Mouse (Mus musculus) stomach, postnatal 0 days (tissue): ENCODE results near the gene Vwce. TPM values are rescaled to one million over a fixed set of nuclear protein-coding genes. Genes with fewer than 3 reads are reported as not detected.
A peak's percentile ranks its signal among the peaks of the same experiment; 100 is the strongest.

Experiments used
- ATAC-seq: fragments of 200-750 bp; cut with Nextera tagmentation; 2 replicates; pipeline ENCODE4 v1.8.0; 2017; ENCODE audit not compliant: low FRiP score, low TSS enrichment
- DNase-seq: peaks from one replicate; pipeline ENCODE4 v3.0.0-alpha.2; 2016; ENCODE audit warnings: low spot score
- H3K27ac ChIP-seq: fragments of 300-500 bp; sonication (generic); replicated peaks from 2 replicates; pipeline ENCODE4 v1.5.1; 2014; ENCODE audit warnings: mild to moderate bottlenecking, control low read depth
- H3K27me3 ChIP-seq: fragments of 300-500 bp; sonication (generic); 2 replicates; pipeline ENCODE4 v1.6.1; 2014; ENCODE audit warnings: low read length; ENCODE audit not compliant: control insufficient read depth, insufficient read depth
- H3K36me3 ChIP-seq: fragments of 300-500 bp; sonication (generic); 2 replicates; pipeline ENCODE4 v1.6.1; 2014; ENCODE audit warnings: low read length, mixed read lengths; ENCODE audit not compliant: control insufficient read depth, insufficient read depth
- H3K4me1 ChIP-seq: fragments of 300-500 bp; sonication (generic); replicated peaks from 2 replicates; pipeline ENCODE4 v1.6.1; 2014; ENCODE audit warnings: antibody characterized with exemption; ENCODE audit not compliant: control insufficient read depth, insufficient read depth
- H3K4me2 ChIP-seq: fragments of 300-500 bp; sonication (generic); replicated peaks from 2 replicates; pipeline ENCODE4 v1.6.1; 2014; ENCODE audit warnings: low read depth, mild to moderate bottlenecking, control low read depth, moderate library complexity
- H3K4me3 ChIP-seq: fragments of 300-500 bp; sonication (generic); 2 replicates; pipeline ENCODE4 v1.5.1; 2014; ENCODE audit warnings: low read depth, low read length, control low read depth
- H3K9ac ChIP-seq: fragments of 300-500 bp; sonication (generic); 2 replicates; pipeline ENCODE4 v1.6.1; 2014; ENCODE audit warnings: mild to moderate bottlenecking, low read length, control low read depth, mixed read lengths
- H3K9me3 ChIP-seq: fragments of 300-500 bp; sonication (generic); 2 replicates; pipeline ENCODE4 v1.6.1; 2016; ENCODE audit warnings: low read length; ENCODE audit not compliant: control insufficient read depth
- CTCF ChIP-seq: IDR thresholded peaks from 2 replicates; pipeline ENCODE4 v1.5.1; 2016; ENCODE audit warnings: antibody characterized with exemption, low read depth, mild to moderate bottlenecking, moderate library complexity
- EP300 ChIP-seq: optimal IDR thresholded peaks from 2 replicates; pipeline ENCODE3; 2016; ENCODE audit warnings: antibody characterized with exemption
- WGBS: fragments of 180-500 bp; shearing (Covaris S2); extraction: QIAGEN DNeasy Blood & Tissue Kit; methylation state at CpG from one replicate; pipeline ENCODE4 v1.1.7; 2014; 5-methylcytosine and 5-hydroxymethylcytosine counted together
- polyA plus RNA-seq: library from polyadenylated mRNA; unstranded; fragments of >200 nt; fragmentation: Nextera tagmentation; extraction: Ambion mirVana; gene quantifications from 2 replicates; pipeline ENCODE4 v1.2.1, GENCODE M21; 2015

Gene Vwce
- polyA plus RNA-seq, 1 experiment from 2014 or later: 0.51 TPM

GRCm38 (mm10) chr19:10591659-10592377 lies 42.2 kb upstream of the Vwce start:
- H3K4me1 ChIP-seq: no peaks in the 10 kb centered on the region
- WGBS: 90% methylated on average over 6 of the region's 6 CpGs
- TF ChIP-seq EP300 (no peak), CTCF (no peak)
- H3K9me3 ChIP-seq: no peaks in the 10 kb centered on the region
- H3K27me3 ChIP-seq: no peaks in the 10 kb centered on the region
- DNase-seq (no peak), ATAC-seq (no peak)
- H3K9ac ChIP-seq: no peak overlapping the region
- no peaks in the 10 kb centered on the region; the same call in 1 of the 2 replicates for H3K36me3 ChIP-seq
- H3K4me3 ChIP-seq: no peak overlapping the region
- H3K4me2 ChIP-seq: no peak overlapping the region
- H3K27ac ChIP-seq: no peak overlapping the region

GRCm38 (mm10) chr19:10598188-10598587 lies 35.8 kb upstream of the Vwce start:
- Histone ChIP-seq H3K4me1 (no peaks in the 10 kb centered on the region), H3K4me3 (no peak overlapping the region), H3K9me3 (no peaks in the 10 kb centered on the region), H3K4me2 (no peak overlapping the region), H3K27me3 (no peaks in the 10 kb centered on the region), H3K36me3 (no peaks in the 10 kb centered on the region; the same call in 1 of the 2 replicates), H3K9ac (no peak overlapping the region), H3K27ac (no peak overlapping the region)
- TF ChIP-seq CTCF (peak; percentile 47; the same call in 1 of the 2 replicates), EP300 (no peak)
- WGBS: 34% methylated on average over 3 of the region's 3 CpGs
- DNase-seq (peak; percentile 19), ATAC-seq (no peak)

GRCm38 (mm10) chr19:10599648-10600047 lies 34.4 kb upstream of the Vwce start:
- no peak for DNase-seq
- H3K4me2 ChIP-seq: no peak overlapping the region
- 0 out of 2 replicates have a peak, but pooled peaks cover 2% of the 10 kb centered on the region for H3K4me1 ChIP-seq
- no peak overlapping the region for H3K9ac ChIP-seq
- TF ChIP-seq CTCF: no peak
- no peak for TF ChIP-seq EP300
- H3K27ac ChIP-seq: no peak overlapping the region
- ATAC-seq: no peak
- no peaks in the 10 kb centered on the region for H3K27me3 ChIP-seq
- no peaks in the 10 kb centered on the region; the same call in 1 of the 2 replicates for H3K36me3 ChIP-seq
- no peak overlapping the region for H3K4me3 ChIP-seq
- 96% methylated on average over 2 of the region's 2 CpGs for WGBS
- H3K9me3 ChIP-seq: no peaks in the 10 kb centered on the region

GRCm38 (mm10) chr19:10602247-10602769 lies 31.7 kb upstream of the Vwce start:
- H3K4me1 ChIP-seq: peaks cover 8% of the 10 kb centered on the region; the same call in 1 of the 2 replicates
- H3K9ac ChIP-seq: peak overlapping the region; percentile 59
- peak overlapping the region; percentile 58 for H3K4me2 ChIP-seq
- no peaks in the 10 kb centered on the region for H3K27me3 ChIP-seq
- DNase-seq (no peak), ATAC-seq (no peak)
- 8% methylated on average over 6 of the region's 6 CpGs for WGBS
- no peaks in the 10 kb centered on the region for H3K9me3 ChIP-seq
- H3K27ac ChIP-seq: peak overlapping the region; percentile 92
- peak overlapping the region; percentile 29; the same call in 1 of the 2 replicates for H3K4me3 ChIP-seq
- H3K36me3 ChIP-seq: no peaks in the 10 kb centered on the region; the same call in 1 of the 2 replicates
- TF ChIP-seq EP300: no peak
- no peak for TF ChIP-seq CTCF

- Histone ChIP-seq H3K27me3 (no peaks in the 10 kb centered on the region), H3K9me3 (no peaks in the 10 kb centered on the region), H3K4me3 (peak overlapping the region; percentile 29; the same call in 1 of the 2 replicates), H3K27ac (peak overlapping the region; percentile 92), H3K4me1 (peaks cover 8% of the 10 kb centered on the region; the same call in 1 of the 2 replicates), H3K9ac (peak overlapping the region; percentile 59), H3K36me3 (peaks cover 4% of the 10 kb centered on the region; the same call in 1 of the 2 replicates), H3K4me2 (peak overlapping the region; percentile 58)
- DNase-seq: peak; percentile 91
- ATAC-seq: peak; percentile 55; the same call in 1 of the 2 replicates
- no peak for TF ChIP-seq EP300
- TF ChIP-seq CTCF: peak; percentile 93
- WGBS: 4% methylated on average over 9 of the region's 9 CpGs
These were observed 31.2 kb upstream of the Vwce start for GRCm38 (mm10) chr19:10602787-10603186.
